Mouse (Mus musculus): ENCODE measurements around the gene Arid1b.
A peak's percentile ranks its signal among the peaks of the same experiment; 100 is the strongest.

Gene Arid1b

DNA sequence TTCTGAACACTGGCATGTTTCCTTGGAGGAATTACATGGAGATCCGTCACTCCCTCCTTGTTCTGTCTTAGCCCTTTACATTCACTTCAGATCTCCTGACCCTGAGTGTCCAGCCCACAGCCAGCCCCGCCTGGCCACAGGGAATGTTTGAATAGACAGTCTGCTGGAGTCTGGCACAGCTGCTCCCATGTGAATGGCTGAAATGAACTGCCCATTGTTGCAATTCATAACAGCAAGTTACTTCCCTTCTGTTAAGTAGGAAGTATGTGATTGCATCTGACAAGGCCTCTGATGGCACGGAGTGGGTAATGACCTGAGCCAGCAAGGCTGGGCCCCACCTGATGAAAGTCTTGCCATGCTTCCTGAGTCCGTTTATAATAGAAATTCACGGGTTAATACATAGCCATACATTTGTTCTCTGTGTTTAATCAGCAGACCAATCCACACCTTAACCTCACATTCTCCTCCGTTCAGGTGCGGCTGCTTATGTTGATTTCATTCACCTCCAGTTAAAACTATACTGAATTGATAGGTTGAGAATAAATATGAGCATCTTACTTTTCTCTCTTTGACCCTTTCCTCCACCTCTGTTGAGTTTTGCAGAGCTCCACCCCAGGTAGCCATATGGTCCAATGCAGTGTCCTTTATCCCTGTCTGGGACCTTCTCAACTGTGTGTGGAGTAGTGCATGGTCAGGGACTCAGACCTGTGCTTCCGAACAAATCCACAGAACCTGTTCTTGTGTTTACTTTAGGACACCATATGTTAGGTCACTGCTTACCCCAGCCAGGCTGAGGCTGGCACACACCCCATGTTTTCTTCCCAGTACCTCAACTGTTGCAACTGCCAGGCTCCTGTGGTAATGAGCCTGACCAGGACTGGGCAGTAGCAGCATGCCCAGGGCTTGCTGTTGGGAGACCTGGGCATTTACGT is 299.8 kb downstream of the Arid1b start:
- DNase-seq = peak; percentile 59

DNA sequence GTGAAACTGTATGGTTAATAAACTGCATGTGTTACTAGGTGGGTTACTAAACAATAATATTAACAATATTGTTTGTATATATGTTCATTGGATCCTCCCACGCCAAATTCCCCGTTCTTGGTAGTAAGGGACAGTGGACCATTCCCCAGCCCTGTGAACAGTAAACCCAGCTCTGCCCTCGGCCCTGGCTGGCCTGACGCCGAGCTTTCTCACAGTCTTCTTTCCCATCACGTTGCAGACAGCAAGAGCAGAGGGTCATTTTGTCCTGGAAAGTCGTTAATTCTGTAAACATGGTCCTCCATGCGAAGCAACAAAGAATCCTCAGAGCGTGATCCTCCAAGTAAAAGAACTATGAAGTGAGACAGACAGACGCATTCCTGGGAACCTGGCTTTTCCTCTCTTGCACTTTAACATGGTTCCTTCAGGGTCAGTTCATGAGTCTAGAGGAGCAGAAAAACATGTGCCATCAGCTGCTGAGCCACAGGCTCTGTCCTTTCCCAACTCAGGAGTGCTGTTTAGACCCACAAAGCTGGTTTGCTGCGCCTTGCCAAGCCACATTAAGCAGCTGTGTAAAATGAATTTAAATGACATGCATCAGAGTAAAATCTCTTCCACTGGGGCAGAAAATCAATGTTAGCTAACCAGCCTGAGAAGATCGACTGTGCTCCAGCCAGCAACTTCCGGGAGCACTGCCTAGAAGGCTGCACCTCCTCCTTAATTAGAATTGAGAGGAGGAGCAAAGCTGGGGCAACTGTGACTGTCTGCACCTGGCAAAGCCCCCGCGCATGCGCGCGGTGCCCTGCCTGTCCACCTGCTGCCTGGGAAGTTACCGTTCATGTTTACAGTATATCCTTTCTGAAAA is 301.2 kb downstream of the Arid1b start:
- DNase-seq = peak; percentile 87

DNA sequence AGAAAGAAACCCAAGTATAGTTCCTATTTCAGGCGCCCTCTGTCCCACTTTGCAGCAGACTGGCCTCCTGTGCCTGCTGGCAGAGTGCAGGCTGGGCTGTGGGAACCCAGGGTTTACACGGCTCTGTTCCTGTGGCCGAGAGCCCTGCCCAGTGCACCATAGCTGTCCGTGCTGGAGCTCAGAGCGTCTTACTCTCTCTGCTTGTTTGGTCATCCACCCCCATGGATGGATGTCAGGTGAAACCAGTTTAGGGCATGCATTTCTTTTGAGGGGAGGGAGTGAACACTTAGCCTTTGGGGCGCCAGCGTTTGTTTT is 301.8 kb downstream of the Arid1b start:
- DNase-seq = no peak

DNA sequence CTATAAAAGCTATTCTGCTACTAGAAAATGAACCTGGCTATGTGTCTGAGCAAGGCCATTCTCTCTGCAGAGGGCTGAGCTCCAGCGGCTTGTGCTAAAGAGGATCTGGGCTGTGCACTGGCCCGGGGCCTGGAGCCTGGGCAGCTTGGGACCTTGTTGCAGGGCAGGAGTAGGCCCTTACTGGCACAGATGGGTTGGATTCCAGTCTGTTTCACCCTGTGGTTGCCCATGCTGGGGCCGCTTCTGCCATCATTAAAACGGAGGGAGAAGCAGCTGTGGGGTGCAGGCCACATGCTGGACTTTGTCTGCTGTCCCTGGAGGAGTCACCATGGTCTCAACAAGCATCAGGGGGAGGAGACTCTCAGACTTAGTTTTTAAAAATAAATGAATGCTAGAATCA is 303.4 kb downstream of the Arid1b start:
- DNase-seq = peak; percentile 32

DNA sequence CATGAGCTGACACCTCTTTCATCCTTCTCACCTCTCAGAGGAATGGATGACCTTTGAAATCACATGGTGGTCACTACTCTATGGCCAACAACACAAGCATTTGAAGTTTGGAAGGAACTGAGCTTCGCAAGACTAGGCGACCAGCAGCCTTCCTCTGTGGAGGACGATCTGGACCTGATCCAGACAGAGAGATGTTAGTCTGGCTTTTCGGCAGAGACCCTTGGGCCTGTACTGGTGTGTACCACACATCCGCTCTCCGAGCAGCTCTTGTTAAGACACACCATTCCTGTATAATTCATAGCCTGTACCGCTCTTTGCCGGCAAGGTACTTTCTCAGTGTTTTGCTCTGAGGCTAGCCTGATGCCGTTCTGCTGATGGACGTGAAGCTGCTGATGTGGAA is 303.9 kb downstream of the Arid1b start:
- no peak for DNase-seq

DNA sequence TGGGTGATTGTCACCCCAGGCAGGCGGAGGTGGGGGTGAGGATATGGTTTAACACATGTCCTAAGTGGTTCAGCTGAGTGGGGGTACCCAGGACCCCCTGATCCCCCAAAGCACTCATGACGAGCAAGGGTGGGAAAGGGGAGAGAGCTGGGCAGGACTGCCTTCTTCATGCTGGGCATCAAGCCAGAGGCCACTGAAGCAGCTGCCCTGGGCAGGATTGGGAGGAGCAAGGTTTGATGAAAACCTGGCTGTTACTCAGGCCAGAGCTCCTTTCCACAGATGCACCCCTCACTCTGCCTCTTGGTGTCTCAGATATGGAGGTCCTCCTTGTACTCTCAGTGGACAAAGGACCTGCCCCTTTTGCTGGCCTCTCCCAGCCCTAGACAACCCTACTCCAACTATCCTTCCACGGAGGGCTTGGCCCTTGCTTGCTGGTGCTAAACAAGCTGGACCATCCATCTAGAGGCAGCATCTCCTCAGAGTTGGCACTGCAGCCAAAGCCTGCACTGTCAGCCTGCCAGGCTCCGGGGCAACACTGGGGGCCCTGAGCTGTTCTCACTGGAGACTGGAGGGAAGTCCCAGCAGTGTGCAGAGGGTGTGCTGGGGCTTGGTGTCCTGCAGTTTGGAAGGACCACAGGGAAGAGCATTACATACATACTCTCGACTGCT is 304.9 kb downstream of the Arid1b start:
- peak; percentile 40 for DNase-seq

DNA sequence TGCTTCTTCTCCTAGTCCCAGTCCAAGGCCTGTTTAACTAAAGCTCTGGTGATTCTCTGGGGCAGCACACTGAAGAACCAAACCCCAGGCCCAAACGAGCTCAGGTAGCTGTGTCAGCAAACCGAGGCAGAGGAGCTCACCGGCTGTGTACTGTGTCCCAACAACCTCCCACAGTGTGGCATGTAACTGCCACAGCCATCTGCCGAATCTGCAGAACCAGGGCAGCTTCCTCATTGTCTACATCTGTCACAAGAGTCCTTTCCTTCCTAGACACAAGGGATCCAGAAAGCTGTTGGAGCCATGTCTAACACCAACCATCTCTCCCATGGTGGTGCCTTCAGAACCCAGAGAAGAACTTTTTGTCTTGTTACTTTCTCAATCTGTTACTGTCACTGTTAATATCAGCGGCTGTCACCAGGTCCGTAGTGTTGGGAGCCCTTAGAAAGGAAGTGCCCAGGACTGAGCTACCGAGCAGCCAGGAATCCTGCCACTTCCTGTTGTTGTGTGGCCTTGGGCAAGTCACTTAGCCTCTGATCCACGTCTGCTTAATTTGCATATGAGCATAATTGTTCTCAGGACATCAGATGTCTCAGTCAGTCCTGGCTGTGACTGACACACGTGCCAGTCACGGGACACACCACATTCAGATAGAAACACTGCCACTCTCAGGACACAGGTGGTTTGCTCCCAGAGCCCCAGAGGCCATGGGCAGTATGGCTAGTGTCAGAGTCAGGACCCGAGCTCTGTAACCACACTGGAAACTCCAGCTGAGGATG is 309.0 kb downstream of the Arid1b start:
- no peak for DNase-seq

DNA sequence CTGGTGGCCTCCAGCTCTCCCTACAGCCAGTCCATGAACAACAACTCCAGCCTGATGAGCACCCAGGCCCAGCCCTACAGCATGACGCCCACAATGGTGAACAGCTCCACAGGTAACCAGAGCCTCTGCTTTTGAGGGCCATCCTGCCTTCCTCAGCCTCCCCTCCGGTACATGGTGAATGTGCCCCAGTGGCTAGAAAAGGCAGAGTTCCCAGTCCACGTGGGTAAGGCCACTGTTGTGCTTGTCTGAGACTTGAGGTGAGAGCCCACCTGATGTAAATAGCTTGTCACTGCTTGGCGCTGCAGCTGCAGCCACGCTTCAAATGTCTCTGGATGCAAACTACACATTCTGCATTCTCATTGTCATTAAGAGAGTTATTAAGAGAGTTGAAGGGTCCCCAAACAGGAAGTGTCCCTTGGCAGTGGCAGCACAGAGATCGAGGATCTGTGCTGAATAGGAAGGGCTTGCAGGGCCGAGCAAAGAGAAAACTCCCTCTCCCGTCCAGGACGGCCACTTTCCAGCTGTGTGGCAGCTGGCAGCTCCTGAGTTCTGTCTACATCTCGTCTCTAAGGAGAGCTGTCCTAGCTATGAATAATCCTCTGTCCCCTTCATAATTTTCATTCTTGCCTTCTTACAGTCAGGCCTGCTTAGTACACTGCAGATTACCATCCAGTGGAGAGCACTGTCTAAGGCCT is 311.8 kb downstream of the Arid1b start:
- no peak for DNase-seq

DNA sequence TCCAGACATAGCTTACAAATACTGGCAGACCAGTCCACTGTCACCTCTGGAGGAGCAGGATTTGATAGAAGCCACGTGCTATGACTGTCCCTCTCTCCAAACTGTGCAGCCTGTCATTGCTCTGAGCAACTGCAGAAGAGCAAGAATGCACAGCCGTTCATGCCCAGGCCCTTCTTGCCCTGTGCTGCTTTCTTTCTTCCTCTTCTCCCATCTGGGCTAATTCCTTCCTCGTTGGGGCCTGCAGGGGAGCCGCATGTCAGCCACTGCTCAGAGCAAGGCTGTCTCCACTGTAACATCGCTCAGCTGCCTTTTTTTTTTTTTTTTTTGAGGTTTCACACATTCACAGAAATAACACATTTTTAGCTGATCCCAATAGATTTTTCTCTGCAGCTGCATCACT is 315.8 kb downstream of the Arid1b start:
- DNase-seq = no peak

DNA sequence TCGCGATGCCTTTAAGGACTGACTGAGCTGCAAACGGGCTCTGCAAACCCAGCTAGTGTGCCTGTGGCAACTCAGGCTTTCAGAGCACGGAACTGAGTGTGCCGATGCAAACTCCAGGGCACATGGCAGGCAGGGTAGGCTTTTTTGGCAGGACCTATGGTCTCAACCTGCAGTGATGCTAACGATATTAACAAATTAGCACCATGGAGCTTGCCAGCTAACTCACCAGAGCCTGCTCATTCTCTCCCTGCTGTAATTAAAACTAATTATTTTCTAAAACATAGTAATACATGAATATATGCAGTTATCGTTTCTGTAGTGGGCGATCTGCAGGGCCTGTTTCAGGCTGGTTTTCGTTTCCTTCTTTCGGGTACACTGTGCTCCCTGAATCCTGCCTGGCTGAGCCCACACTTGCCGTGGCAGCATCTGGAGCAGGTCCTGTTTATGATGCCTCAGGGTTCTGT is 316.3 kb downstream of the Arid1b start:
- DNase-seq = no peak

DNA sequence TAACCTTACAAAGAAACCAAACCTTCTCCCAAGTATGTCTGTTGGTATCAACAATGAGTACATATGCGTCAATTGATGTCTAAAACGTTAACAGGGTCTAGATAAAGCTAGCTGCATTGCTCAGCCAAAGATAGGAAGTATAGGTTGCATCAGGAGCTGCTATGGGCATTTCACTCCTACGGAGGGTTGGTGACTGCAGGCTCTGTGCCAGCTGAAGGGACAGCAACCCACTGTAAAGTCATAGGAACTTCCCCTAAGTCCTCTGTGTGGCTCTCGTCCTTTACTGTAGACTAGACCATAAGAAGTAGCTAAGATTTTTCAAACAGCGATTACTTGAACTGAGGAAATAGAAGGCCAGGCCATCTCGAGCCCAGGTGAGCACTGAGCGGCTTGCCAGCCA is 316.9 kb downstream of the Arid1b start:
- no peak for DNase-seq

DNA sequence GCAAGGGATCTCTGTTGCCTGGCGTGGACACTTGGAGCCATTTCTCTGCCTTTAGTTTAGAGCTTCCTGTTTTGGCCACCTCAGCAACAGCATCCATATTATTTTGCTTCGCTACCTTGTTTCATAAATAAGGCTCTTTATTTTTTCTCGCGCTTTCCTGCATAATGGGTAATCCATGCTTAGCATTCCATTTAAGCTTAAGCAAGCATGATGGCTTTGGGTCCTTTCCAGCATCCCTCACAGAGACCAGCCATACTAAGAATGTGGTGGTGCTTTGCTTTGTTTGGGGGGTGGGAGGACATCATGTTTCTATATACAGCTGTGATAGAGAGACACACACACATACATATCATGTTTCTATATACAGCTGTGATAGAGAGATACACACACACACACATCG is 318.2 kb downstream of the Arid1b start:
- DNase-seq = no peak

DNA sequence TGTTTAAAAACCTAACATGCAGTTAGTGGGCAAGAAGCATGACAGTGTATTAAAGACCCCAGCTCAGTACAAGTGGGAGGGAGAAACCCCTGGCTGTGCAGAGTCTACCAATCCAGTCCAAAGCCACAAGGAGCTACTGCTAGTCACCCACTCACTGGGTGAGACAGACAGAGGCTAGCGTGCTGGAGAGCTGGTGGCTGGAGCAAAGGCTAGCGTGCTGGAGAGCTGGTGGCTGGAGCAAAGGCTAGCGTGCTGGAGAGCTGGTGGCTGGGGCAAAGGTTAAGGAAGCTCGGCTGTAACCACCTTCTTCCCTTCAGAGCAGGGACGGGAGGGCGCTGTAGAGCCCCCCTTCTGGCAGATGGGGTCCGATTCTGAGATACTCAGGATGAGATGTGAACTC is 320.6 kb downstream of the Arid1b start:
- no peak for DNase-seq

DNA sequence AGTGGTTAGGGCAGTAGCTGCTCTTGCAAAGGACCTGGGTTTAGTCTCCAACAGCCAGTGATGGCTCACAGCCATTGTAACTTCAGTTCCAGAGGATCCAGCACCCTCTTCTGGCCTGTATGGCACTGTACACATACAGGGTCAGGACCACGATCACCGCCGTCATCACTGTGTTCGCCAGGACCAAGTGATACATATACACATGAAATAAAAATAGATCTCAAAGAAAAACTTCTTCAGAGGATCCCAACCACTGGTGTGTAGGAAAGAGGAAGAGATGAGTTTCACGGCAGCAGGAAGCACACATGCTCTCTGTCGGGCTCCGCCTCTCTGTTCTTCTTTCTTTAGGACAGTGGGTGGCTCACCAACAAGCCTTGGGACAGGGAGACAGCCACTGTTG is 322.4 kb downstream of the Arid1b start:
- DNase-seq = no peak

DNA sequence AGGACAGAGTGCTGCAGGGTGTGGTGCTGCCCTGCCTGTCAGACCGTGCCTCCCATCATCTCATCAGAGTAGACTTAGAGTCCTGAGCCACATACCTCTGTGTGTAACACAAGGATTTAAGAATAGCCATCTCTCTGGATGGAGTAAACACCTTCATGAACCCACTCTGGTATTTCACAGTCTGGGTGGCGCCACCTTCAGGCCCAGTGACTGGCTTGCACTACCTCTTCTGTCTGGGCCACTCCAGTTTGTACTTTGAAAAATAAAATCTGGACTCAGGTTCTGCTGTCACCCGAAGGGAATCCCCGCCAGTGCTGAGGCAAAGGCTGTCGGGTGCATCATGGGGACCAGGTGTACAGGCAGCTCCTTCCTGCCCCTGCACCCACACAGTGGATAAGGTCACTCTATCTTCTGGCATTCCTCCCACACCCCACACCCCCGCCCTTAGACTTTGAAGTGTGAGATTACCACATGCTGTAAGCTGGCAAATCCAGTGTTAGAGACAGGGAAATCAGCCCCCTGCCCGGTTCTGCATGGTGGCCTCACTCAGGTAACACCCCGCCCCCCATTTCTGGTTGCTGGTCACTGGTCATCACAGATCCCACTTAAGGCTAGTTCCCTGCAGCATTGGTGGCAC is 327.6 kb downstream of the Arid1b start:
- no peak for DNase-seq

DNA sequence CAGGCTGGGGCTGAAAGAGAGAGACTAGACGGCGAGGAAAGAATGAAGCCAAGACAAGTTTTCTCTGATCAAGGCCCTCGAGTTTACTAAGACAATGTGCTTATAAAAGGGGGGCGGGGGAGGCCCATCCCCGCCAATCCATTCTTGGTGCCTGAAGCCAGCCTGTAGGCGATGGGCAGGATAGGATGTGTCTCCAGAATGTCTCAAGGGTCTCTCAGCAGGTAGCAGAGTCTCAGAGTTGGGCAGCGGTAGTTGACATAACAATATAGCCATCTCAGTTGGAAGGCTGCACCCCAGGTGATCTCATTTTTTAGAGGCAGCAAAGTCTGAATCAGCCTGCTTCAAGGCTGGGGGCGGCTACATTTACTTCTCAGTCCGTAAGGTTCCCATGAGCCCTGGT is 328.5 kb downstream of the Arid1b start:
- no peak for DNase-seq

DNA sequence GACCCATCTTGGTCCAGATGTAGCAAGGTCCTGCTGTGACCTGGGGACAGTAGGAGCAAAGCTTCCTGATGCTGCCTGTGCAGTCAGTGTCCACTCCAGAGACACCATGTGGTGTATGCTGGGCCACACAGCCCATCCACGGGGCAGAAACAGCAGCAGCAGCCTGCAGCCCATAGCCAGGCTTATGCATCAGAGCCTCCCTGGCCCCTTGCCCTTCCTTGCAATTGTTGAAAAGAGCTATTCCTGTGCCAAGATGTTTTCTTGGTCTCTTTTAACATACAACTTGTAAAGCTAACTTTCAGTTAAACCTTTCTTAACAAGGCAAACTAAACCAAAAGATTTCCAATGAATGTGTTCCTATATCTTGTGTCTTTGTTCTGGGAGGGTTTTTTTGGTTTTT is 329.6 kb downstream of the Arid1b start:
- DNase-seq = no peak

DNA sequence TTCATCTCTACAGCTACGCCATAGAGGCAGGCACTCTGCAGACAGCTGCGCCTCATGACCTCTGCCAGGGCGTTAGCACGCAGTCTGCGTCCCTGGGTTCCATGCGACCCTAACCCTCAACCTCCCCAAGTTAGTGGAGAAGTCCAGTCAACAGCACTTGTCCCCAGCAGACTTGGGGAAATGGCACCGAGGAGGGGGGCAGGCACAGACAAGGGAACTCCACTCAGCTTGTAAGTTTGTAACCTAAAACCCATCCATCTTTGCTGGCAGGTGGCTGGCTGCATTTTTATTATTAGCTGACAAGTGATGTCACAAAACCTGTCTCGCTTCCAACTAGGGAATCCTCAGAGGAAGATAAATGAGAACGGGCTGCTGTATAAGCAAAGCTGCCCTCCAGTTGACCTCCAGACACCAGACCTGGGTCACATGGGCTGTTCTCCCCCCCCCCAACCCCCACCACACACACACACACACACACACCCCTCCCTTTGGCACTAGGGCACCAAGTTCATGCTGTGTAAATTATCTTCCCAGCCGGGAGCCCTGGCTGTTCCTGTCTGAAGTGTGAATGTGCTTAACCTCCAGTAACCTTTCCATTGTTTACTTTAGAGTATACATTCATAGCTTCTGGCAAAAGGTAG is 330.2 kb downstream of the Arid1b start:
- no peak for DNase-seq

DNA sequence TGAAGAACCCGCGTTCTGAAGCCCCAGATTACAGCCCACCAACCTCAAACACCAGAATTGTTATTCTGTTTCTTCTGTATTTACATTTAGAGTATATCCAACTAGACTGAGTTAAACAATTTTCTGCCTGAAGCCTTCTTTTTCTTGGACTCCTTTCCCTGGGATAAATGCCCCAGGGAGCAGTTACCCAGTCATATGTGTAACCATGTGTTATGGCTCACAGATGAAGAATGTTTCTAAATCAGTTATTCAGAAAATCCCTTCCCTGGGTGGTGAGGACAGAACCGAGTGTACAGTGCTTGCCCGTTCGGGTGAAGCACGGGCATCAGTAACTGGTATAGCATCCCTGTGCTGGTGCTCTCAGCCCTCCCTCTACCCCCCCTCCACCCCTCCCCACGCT is 332.6 kb downstream of the Arid1b start:
- DNase-seq = no peak

DNA sequence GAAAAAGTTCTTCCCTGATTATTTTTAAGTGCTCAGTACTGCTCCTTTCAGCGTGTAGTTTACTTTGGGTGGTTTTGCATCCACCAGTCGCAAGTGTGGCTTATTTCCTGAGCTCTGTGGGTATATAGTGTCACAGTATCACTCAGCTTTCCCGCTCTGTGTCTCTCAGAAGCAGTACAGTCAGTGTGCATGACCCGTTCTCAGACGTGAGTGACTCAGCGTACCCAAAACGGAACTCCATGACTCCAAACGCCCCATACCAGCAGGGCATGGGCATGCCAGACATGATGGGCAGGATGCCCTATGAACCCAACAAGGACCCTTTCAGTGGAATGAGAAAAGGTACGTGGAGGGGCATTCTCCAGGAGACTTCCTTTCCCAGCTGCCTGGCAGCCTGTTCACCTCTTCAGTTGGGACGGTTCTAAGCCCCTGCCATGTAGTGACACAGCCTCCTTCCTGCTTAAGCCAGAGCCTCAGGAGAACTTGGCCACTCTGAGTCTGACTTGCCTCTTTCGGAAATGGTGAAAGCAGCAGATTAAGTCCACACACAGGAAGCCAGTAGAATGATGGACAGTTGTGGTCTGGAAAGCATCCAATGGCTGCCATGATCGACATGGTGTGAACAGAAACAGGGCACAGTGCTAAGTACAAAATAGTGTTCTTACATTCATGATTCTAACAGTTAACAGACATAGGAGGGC is 333.5 kb downstream of the Arid1b start:
- no peak for DNase-seq

All from cerebellum, adult 11 months (tissue).